Mouse (Mus musculus) R1 (cell line): ENCODE measurements around the gene Gm20388.

ENCODE experiments used
- DNase-seq: peaks from one replicate; pipeline ENCODE4 v3.0.0-alpha.2; 2018; ENCODE audit warnings: low read depth, low spot score

Gene Gm20388

DNA sequence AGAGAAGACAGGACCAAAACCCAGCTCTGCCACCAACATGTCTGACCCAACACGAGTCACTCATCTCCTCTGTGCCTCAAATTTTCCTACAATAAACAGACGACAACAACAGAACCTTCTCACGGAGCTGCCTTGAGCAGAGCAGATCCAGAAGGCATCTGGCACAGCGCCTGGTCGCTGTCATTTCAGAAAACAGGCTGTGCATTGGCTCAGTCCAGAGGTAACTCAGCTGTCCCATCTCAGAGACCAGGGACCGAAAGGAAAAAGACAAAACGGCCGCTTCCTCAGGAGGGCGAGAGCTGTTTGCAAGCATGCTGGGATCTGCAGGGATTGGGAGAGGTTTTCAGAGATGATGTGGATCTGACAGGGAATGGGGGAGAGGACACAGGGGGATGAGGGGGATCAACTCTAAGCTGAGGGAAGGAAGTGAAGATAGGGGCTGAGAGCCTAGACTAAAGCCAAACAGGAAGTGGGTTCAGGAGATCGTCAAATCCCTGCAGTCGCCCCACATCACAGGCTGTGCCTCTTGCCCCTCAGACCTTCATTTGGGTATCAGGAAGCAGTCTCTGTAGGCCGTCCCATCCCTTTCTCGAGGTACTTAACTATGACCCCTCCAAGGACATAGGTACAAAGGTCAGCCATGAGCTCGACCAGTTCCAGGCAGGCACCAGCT lies 4067.7 kb downstream of the Gm20388 start:
- peak; percentile 41 for DNase-seq

DNA sequence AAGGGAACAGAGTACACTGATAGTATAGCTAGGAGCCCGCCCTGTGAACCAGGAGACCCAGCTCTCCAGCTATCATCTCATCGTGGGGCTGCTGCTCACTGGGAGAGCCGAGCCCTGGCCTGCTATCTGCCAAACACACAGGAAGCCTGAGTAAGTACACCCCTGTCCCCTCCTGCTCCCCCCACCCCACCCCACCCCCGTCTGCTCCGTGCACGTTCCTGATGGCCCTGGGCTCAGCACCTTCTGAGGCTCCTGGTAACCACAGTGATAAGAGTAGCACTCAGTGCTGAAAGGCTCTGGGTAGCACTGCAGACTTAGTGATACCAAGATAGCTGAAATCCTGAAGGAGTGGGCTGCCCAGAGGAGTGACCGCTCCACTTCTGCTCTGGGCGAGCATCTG lies 4068.3 kb downstream of the Gm20388 start:
- no peak for DNase-seq

DNA sequence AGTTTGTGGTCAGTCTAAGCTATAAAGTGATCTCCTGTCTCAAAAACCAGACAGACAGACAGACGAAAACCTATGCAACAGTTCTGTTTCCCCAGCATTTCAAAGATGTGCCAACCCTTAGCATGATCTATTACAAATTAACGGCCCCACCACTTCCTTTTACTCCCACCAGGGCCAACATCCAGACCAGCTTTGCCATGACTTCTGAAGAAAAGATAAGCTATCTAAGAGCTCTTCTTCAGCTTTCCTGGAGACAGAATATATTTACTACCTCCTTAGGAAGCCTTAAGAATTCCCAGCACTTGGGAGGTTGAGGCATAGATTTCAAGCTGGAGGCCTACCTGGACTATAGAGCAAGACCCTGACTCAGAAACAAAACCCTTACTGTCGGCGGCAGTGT lies 4069.6 kb downstream of the Gm20388 start:
- no peak for DNase-seq

DNA sequence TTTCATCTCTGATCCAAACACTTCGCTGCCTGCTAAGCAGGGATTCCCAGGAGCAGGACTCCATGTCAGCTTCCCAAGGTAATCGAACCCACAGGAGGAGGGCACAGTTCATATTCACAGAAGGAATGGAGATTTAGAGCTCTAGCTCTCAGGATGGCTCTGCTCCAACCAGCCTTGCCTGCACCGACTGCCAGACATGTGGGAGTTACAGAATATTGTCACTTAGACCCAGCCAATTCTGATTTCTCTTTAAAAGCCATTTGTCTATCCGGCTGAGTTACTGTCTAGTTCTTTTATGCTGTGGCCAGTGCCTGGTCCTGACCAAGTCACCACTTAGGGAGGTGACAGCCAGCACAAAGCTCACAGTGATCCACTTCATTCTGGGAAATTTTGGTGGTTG lies 4071.0 kb downstream of the Gm20388 start:
- no peak for DNase-seq

DNA sequence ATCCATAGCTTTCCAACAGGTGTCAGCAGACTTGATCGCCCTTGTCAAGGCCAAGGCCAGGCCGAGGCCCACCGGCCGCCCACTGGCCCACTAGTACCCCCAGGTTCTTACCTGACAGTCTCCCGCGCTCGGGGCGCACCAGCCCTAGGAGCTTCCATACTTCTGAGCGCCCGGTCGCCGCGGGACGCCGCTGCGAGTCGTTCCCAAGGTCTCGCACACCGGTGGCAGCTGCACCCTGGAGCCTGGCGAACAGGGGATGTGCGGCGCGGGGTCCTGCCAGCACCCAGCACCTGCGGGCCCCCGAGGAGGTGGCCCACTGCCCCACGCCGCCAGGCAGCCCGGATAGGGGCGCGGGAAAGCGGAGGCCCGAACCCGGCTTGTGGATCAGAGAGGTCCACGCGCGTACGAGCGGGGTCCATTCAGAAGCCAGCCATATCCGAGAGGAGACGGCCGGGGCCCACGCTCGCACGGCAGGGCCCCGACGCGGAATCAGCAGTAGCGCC lies 4071.7 kb downstream of the Gm20388 start:
- no peak for DNase-seq

DNA sequence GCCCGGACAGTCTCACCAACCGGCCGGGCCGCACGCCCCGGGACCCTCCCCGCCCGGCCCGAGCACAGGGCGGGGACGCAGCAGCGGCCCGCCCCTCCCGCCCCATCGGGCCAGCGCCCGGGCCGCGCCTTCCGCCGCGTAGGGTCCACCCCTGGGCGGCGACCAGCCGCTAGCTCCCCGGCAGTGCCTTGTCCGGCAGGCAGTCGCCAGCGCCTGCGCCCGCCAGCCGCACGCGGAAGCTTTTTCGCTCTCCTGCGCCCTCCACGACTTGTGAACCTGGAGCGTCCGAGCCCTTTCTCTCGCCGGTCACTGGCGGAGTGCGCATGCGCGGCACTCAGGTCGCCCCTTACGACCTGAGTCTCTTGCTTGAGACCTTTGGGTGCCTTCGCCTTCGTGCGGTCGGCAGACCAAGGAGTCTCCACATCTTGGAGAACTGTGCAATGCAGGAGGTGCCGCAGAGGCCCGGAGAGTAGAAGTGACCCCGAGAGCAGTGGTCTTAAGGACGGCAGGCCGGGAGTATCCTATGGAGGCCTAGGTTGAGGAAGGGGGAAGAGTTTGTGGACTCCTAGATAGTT lies 4072.3 kb downstream of the Gm20388 start, which contains the start of gene Abcb10:
Gene Abcb10 (minus strand): TSS at position 297 of the 575 bp plus-strand sequence.
- DNase-seq = peak; percentile 90

DNA sequence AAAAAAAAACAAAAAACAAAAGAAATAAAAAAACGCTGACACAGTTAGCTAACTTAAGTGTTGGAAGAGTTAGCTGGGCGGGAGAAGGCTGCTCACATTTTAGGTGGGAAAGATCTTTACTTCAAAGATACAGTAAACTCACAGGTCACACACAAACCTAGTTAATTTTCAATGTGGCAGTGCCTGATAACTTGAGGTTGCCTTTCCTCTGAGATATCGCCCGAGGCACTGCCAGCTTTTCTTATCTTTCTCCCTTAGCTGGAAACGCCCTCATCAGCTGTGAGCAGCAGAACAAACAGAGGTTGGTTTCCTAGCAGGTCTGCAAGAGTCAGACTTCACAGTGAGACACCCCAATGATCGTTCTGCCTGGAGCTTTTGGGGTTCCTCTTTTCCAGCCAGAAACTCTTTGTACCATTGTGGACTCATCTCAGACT lies 4078.0 kb downstream of the Gm20388 start:
- no peak for DNase-seq

DNA sequence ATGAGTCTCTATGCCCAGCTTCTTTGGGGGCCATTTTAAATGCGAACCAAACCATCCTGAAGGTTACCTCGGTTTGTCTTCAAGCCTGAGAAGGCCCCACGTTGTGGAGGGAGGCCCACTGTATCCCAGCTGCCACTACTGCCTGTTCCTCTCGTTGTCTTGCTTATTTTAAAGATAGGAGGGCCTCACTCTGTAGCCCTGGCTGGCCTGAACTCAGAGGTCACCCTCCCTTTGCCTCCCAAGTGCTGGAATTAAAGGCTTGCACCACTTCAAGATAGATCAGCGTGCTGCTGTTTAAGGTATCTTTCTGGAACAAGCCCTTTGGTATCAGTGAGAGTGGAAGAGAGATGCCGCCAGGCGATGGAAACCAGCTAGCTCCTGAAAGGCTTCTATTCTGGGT lies 4078.5 kb downstream of the Gm20388 start:
- no peak for DNase-seq

DNA sequence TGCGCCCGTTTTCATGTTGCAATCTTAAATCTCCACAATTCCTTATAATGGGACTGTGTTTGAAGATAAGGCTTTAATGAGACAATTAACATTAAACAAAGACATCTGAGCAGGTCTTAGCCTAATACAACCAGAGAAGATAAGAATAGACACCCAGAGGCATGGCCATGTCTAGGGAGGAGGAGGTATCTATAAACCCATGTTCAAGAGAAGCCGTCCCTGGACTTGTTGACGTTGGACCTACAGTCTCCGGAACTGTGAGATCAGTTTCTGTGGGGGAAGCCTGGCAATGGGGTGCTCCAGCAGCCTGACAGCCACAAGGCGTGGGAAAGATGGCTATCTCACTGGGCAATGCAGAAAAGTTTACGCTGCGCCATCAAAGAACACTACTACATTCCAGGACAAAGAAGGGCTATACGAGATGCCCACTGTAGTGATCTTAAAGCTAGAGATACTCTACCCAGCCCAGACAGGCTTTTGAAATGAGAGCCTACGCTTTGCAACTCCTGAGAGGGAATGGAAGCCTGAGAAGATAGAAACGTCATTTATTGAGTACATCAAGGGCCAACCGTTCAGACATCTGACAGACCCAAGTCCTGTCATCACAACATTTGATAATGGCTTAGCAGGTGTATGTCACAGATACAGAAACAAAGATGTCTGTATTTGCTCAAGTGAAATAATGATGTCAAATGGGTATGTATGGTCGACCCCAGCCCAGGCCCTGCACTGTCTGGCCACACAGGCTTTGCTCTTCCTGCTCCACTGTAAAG lies 4079.8 kb downstream of the Gm20388 start:
- DNase-seq = no peak

DNA sequence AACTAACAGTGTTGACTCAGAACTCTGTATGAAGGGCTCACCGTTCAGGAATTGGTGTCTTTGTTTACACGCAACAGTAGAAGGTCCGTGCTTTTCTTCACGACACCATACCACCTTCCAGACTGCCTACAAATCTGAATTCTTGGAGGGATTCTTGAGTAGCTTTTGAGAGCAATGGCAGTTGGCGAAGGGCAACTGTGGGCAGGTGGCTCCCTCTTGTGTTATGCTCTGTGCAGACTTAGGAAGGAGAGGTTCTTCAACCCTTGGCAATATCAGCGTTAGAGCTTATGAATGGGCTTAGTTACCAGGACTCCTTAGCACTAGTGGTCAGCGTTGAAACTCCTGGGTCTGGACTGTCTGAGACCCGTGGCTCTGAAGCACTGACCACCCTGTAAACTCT lies 4081.9 kb downstream of the Gm20388 start:
- no peak for DNase-seq

DNA sequence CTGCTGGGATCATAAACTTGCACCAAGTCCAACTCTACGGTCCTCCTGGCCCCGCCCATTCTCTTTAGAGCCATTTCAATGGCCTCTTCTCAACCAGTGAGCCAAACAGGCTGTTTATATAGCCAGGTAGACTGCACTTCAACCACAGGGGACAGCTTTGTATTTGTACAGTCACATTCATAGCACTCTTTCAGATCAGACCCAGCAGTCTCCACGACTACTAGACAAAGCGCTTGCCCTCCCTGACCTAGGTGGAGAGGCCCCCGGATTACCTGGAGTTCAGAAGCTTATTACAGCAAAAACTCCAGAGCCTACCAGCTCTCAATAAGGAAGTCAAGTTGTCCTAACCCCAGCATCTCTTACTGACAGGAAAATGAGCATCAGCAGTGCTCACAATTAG lies 4083.0 kb downstream of the Gm20388 start:
- DNase-seq = peak; percentile 87

DNA sequence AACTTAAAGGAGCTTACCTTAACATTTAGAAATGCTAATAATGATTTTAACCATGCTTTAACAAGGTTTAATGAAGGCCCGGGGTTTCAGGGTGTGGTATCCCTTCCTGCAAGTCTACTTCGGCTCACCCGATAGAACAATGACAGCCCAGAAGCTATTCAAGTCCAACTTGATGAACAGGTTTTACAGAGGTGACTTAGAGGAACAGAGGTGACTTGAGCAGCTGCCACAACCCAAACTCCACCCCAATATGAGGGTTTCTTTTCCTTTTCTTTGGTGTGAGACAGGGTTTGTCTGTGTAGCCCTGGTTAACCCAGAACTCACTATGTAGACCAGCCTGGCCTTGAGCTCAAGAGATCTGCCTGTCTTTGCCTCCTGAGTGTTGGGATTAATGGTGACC lies 4083.4 kb downstream of the Gm20388 start:
- DNase-seq = peak; percentile 96

DNA sequence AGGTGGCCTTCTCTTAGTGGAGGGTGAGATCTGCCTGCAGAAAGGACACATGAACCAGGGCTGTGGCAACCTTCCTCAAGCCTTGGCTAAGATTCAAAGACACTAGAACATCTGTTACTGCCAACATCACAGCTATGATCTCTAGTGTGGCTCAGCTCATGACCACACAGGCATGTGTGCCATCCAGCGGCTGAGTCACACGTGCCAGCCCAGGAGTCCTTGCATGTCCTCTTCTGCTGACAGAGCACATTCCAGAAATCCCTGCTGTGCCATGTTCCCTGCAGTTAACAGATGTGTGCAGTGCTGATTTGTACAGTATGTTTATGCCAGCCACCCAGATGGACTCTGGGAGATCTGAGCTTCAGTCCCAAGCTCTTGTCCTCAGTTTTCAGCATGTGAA lies 4088.9 kb downstream of the Gm20388 start:
- no peak for DNase-seq

DNA sequence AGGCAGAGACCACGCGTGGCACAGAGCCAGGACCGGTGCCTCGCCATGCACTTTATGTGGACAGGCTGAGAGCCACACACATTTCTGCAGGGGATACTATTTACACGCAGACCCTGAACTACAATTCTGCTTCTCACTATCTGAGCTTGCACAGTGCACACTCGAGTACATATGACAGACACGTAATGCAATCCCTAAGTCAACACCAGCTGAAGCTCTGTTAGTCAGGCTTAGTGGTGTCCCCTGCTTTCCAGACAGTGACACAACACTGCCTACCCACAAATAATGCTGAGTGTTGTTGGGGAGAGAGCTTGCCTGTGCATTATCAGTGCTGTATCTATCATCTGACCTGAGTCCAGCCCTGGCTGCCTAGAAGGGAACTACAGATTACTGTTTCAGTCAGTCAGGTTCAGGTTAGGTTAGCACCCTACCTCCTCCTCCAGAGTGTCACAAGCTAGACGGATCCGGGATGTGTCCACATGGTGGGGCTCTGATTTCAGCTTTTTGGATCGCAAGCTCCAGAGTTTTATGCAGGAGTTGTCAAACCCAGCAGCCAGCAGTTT lies 4092.0 kb downstream of the Gm20388 start:
- no peak for DNase-seq

DNA sequence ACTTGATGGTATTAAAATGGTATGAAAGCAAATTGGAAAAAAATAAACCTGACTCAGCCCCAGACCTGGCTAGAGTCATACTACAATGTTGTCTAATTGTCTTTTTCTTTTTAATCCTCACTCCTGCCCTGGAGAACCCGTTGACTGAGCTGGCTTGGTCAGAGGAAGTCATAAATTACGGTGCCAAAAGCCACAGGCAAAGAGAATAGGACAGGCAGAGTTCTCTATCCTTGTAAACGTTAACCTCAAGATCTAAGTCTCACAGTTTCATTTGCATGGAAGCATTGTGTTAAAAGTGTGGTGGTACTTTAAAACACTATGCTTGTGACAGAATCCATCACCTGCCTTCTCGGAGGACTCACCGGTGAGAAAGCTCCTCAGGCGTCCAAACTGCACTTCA lies 4097.2 kb downstream of the Gm20388 start:
- no peak for DNase-seq

DNA sequence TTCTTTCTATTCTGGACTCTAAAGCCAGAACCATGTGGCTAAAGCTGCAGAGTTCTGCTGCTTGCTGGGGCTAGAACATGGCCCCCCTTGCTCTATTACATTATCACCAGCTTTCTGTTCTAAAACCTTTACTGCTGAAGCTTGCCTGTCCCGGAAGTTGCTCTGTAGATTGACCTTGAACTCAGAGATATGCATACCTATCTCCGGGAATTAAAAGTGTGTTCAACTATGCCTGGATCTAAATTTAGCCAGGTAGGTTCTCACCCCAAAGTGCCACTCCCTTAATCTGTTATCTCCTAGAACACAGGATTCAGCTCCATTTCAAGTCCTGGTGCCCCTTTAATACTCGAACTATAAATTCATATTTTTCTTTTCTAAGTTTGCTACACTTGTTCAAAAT lies 4100.9 kb downstream of the Gm20388 start:
- peak; percentile 87 for DNase-seq

DNA sequence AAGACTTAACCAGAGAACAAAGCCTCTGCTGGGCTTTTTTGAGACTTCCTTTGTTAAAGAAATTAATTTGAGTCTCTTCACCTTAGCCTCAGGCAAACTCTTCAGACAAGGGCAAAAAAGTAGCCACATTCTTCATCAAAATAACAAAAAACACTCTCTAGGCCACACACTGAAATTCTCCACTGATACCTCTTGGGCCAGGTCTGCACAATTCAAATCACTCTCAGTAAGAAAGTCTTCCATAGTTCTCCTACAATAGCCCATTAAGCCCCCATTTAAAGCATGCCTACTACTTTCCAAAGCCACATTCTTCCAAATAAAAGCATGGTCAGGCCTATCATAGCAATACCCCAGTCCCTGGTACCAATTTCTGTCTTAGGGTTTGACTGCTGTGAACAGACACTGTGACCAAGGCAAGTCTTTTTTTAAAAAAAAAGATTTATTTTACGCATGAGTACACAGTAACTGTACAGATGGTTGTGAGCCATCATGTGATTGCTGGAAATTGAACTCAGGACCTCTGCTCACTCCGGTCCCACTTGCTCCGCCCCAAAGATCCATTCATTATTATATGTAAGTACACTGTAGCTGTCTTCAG lies 4101.4 kb downstream of the Gm20388 start:
- peak; percentile 90 for DNase-seq

DNA sequence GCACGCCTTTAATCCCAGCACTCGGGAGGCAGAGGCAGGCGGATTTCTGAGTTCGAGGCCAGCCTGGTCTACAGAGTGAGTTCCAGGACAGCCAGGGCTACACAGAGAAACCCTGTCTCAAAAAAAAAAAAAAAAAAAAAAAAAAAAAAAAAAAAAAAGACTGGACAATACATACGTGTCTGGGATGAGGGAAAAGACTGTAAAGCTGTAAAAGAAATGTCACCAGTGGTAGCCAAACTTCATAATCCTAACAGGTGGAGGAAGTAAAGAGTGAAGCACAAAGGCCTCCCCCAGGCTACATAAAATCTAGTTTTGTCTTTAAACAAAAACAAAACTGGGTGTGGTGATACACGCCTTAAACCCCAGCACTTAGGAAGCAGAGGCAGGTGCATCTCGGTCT lies 4103.7 kb downstream of the Gm20388 start:
- DNase-seq = peak; percentile 72

DNA sequence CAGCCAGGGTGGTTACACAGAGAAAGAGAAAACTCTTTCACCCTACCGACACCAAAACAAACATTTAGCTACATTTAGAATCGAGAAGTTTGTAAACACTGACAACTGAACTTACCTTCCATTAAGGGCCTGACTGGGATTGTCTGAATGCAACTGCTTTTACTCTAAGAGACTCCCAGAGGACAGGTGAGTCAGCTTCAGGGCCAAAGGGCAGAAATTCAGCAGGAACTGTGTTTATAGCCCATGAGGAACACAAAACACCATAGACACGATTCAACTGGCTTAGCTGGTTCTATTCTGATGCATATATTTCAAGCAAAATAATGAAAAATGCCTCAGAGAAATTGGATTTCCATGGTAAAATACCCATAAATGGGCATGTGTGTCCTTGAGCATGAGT lies 4104.1 kb downstream of the Gm20388 start:
- no peak for DNase-seq

DNA sequence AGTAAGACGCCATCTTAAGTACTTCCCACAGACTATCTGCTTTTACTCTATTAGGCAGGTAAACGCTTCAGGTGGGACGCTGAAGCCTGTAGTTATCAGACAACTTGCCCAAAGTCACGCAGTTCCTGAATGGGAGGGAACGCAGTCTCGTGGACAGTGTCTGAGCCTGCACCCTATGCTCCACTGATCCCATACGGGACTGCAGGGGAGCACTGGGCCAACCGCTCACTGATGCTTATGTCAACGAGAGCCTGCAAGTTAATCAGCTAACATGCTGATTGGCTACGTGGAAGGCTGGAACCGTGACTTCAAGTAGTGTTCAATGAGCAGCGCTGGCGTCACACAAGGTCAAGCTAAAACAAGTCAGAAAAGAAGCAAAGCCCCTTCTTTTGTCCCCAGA lies 4109.1 kb downstream of the Gm20388 start:
- peak; percentile 74 for DNase-seq

DNA sequence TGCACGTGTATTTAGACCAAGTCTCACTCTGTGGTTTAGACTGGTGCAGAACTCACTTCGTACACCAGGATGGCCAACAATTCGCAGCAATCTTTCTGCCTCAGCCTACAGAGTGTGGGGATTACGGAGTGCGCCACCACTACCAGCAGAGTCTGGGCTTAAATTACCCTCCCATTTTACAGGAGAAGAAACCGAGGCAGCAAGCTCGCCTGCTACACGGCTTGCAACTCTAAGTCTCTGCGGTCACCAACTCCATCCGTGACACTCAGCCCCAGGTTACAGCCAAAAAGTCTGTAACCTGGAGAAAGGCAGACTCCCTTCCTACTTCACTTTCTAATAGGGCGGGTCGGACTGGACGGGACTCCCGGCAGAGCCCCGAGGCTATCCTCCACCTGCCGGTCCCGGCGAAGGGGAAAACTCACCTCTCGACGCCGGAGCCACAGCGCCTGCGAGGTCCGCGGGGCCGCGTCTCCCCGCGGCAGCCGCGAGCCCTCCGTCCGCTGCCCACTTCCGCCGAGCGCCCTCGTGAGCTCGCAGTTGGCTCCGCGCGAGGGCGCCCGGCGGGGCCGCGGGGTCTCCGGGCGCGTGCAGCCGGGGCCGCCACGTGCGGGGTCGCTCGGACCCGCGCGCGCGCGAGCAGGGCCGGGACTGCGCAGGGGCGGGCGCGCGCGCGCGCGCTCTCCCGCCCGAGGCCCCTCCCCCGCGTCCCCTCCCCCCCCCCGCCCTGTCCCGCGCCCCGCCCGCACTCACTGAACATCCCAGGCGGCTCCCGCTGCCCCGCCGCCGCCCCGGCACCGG lies 4110.0 kb downstream of the Gm20388 start:
- peak; percentile 61 for DNase-seq
